Mouse (Mus musculus): ENCODE measurements at regions not wholly inside any gene's neighbourhood (a gene's known extent, or its start where the extent isn't known, plus 50 kb on each side); places are given as distances from the start of the nearest gene placed in this dataset.

GRCm38 (mm10) chr8:101366722-101367121 lies 1418.7 kb downstream of the Cdh11 start:
- no peak for DNase-seq (ENCODE audit: low spot score in 2 of 2)

GRCm38 (mm10) chr8:101350848-101351247 lies 1434.6 kb downstream of the Cdh11 start:
- DNase-seq (ENCODE audit: low spot score in 2 of 2) = no peak

GRCm38 (mm10) chr8:101349736-101350135 lies 1435.7 kb downstream of the Cdh11 start:
- no peak for DNase-seq (ENCODE audit: low spot score in 2 of 2)

GRCm38 (mm10) chr8:101329290-101329689 lies 1456.2 kb downstream of the Cdh11 start:
- DNase-seq (ENCODE audit: low spot score in 2 of 2) = no peak

GRCm38 (mm10) chr8:101328780-101329179 lies 1456.7 kb downstream of the Cdh11 start:
- no peak for DNase-seq (ENCODE audit: low spot score in 2 of 2)

GRCm38 (mm10) chr8:101298571-101298970 lies 1486.9 kb downstream of the Cdh11 start:
- no peak for DNase-seq (ENCODE audit: low spot score in 2 of 2)

GRCm38 (mm10) chr8:101290031-101290430 lies 1495.4 kb downstream of the Cdh11 start:
- DNase-seq (ENCODE audit: low spot score in 2 of 2) = no peak

- DNase-seq (ENCODE audit: low spot score in 2 of 2) = no peak
Measured at GRCm38 (mm10) chr8:101242632-101243031, 1542.8 kb downstream of the Cdh11 start.

- DNase-seq (ENCODE audit: low spot score in 2 of 2) = peak in 1 of 2 experiments; percentile 7
Measured at GRCm38 (mm10) chr8:101241854-101242253, 1543.6 kb downstream of the Cdh11 start.

GRCm38 (mm10) chr8:101197986-101198385 lies 1587.5 kb downstream of the Cdh11 start:
- DNase-seq (ENCODE audit: low spot score in 2 of 2) = no peak

GRCm38 (mm10) chr8:101196740-101197139 lies 1588.7 kb downstream of the Cdh11 start:
- DNase-seq (ENCODE audit: low spot score in 2 of 2) = no peak

- no peak for DNase-seq (ENCODE audit: low spot score in 2 of 2)
Measured at GRCm38 (mm10) chr8:101188566-101188965, 1596.9 kb downstream of the Cdh11 start.

- no peak for DNase-seq (ENCODE audit: low spot score in 2 of 2)
Measured at GRCm38 (mm10) chr8:101154923-101155322, 1630.5 kb downstream of the Cdh11 start.

Data from left cerebral cortex, adult 18-20 months (tissue).